9 mouse cellular contexts compared by ENCODE assay signal in genomic region chr16:90925461-90925860, GRCm38 (mm10). TPM values are rescaled to one million over a fixed set of nuclear protein-coding genes. Genes with fewer than 3 reads are reported as not detected.
DNase-seq lines count a peak whose midpoint lies in the region; ATAC-seq lines count a peak whose summit lies in the region.
"Had no signal": no experiment of that assay in that cellular context is flagged by ENCODE, and none has a peak within 500 bp of the region (broad histone marks: within the 10 kb centered on the region; RNA-seq: fewer than 3 reads in every experiment).

No protein-coding gene starts in this region.

- H3K4me2 ChIP-seq in intestine, embryonic 14.5 days (ENCODE audit: low read length), result no peak overlapping the region
- H3K4me2 ChIP-seq in midbrain, embryonic 13.5 days (replicated peaks), result no peak overlapping the region
- H3K4me2 ChIP-seq: neural tube, embryonic 12.5 days had no signal

- no peak overlapping the region for H3K9ac ChIP-seq in intestine, embryonic 14.5 days (ENCODE audit: low read length)
- no peak overlapping the region for H3K9ac ChIP-seq in midbrain, embryonic 13.5 days (replicated peaks)
- H3K9ac ChIP-seq: neural tube, embryonic 12.5 days had no signal

- H3K27ac ChIP-seq in intestine, embryonic 14.5 days (ENCODE audit: low read depth), result no peak overlapping the region
- H3K27ac ChIP-seq in midbrain, embryonic 13.5 days, result no peak overlapping the region
- H3K27ac ChIP-seq: neural tube, embryonic 12.5 days had no signal

- H3K9me3 ChIP-seq in intestine, embryonic 14.5 days (ENCODE audit: control insufficient read depth, low read length), result no peaks in the 10 kb centered on the region
- H3K9me3 ChIP-seq in midbrain, embryonic 13.5 days, result no peaks in the 10 kb centered on the region
- H3K9me3 ChIP-seq: neural tube, embryonic 12.5 days had no signal

- peak; percentile 47 for DNase-seq in ovary, postnatal 10 days (ENCODE audit: low spot score)
- no peak for DNase-seq in ovary, adult 18-20 months (ENCODE audit: low spot score)
- DNase-seq in cerebellum, adult 9-11 months, result peak; percentile 44
- peak; percentile 52 to 60 for DNase-seq in frontal cortex, postnatal 25 days (ENCODE audit: low spot score in 2 of 2)
- peak; percentile 79 for DNase-seq in intestine, embryonic 14.5 days (ENCODE audit: low spot score)
- peak; percentile 39 to 46 for DNase-seq in left cerebral cortex, adult 8-10 months (ENCODE audit: low spot score in 2 of 2)
- DNase-seq in thymus, postnatal 0 days (ENCODE audit: low spot score), result peak; percentile 10

- no peaks in the 10 kb centered on the region for H3K27me3 ChIP-seq in intestine, embryonic 14.5 days (replicated peaks; ENCODE audit: control insufficient read depth, insufficient read depth, low read length)
- H3K27me3 ChIP-seq in midbrain, embryonic 13.5 days, result no peaks in the 10 kb centered on the region
- H3K27me3 ChIP-seq: neural tube, embryonic 12.5 days had no signal

- peak; percentile 60 for ATAC-seq in intestine, embryonic 14.5 days (replicated peaks; ENCODE audit: low FRiP score, low TSS enrichment, low read depth)
- ATAC-seq in midbrain, embryonic 13.5 days, result peak; percentile 43; the same call in 1 of the 2 replicates

- H3K4me1 ChIP-seq in intestine, embryonic 14.5 days (replicated peaks; ENCODE audit: control insufficient read depth, insufficient read depth, low read length), result no peaks in the 10 kb centered on the region
- 0 out of 2 replicates have a peak, but pooled peaks cover 6% of the 10 kb centered on the region for H3K4me1 ChIP-seq in midbrain, embryonic 13.5 days (replicated peaks)

- no peak overlapping the region for H3K4me3 ChIP-seq in intestine, embryonic 14.5 days (ENCODE audit: low read depth, low read length)
- H3K4me3 ChIP-seq in midbrain, embryonic 13.5 days (replicated peaks), result no peak overlapping the region
- H3K4me3 ChIP-seq: neural tube, embryonic 12.5 days had no signal

- 26% methylated on average over 5 of the region's 5 CpGs for WGBS in intestine, embryonic 14.5 days
- WGBS in midbrain, embryonic 13.5 days, result 35% methylated on average over 5 of the region's 5 CpGs

- H3K36me3 ChIP-seq in intestine, embryonic 14.5 days (ENCODE audit: control insufficient read depth, insufficient read depth, low read length), result peaks cover 10% of the 10 kb centered on the region
- peaks cover 48% of the 10 kb centered on the region for H3K36me3 ChIP-seq in midbrain, embryonic 13.5 days

RNA-seq across cellular contexts. Expression of gene Cfap298, which starts 9.5 kb away (rescaled TPM):
- polyA plus RNA-seq in intestine, embryonic 14.5 days (2014; fragmentation: Nextera tagmentation; extraction: Ambion mirVana), result 35.7 and 38.4 TPM in 2 replicates
- total RNA-seq in left cerebral cortex, adult 8-10 months (2022), result 10 to 100 TPM; 45.4 to 50.4 (median 47.0) TPM
- polyA plus RNA-seq in midbrain, embryonic 13.5 days (2015; fragmentation: Nextera tagmentation; extraction: Ambion mirVana), result 43.3 and 47.0 TPM in 2 replicates
- 61.4 and 62.9 TPM in 2 replicates for polyA plus RNA-seq in thymus, postnatal 0 days (2015; fragmentation: Nextera tagmentation; extraction: Ambion mirVana)
